Mouse (Mus musculus) CH12.LX (cell line): Measurements from ENCODE around the gene Prrxl1. TPM values are rescaled to one million over a fixed set of nuclear protein-coding genes. Genes with fewer than 3 reads are reported as not detected.

ENCODE experiments used
- DNase-seq: peaks from one replicate; pipeline ENCODE4 v3.0.0-alpha.2; 2013; ENCODE audit errors: extremely low read depth
- H3K27ac ChIP-seq: 2 replicates; pipeline ENCODE4 v1.5.1; 2012; ENCODE audit warnings: low read depth, mild to moderate bottlenecking, control low read depth, moderate library complexity; ENCODE audit not compliant: insufficient read depth
- H3K27me3 ChIP-seq: replicated peaks from 2 replicates; pipeline ENCODE3; 2012; ENCODE audit warnings: inconsistent platforms
- H3K36me3 ChIP-seq, 2 experiments: replicated peaks in 1 of 2; 2 replicates each; pipeline versions ENCODE3 to v1.6.1; 2012; ENCODE audit warnings: inconsistent platforms in 1 of 2, low read length in 1 of 2, mild to moderate bottlenecking in 1 of 2, mixed read lengths in 1 of 2, moderate library complexity in 1 of 2; ENCODE audit not compliant: control insufficient read depth in 1 of 2, insufficient read depth in 1 of 2
- H3K4me1 ChIP-seq, 2 experiments: 2 replicates each; pipeline ENCODE4 v1.6.1; 2012; ENCODE audit warnings: inconsistent platforms in 1 of 2, moderate library complexity in 1 of 2; ENCODE audit not compliant: insufficient read depth in 2 of 2, control insufficient read depth in 1 of 2
- H3K4me2 ChIP-seq: 2 replicates; pipeline ENCODE4 v1.6.1; 2012; ENCODE audit warnings: low read depth, mild to moderate bottlenecking, control low read depth; ENCODE audit not compliant: poor library complexity, insufficient read depth, severe bottlenecking
- H3K4me3 ChIP-seq, 3 experiments: fragments of 150-350 bp in 1 of 3; sonication (generic) in 1 of 3; replicated peaks in 1 of 3; 2 replicates each; pipeline versions ENCODE3 to v1.5.1; 2011 to 2012; ENCODE audit warnings: low read depth in 2 of 3, low read length in 2 of 3, mild to moderate bottlenecking in 2 of 3, moderate library complexity in 2 of 3, control low read depth in 1 of 3, improper control_type of control experiment in 1 of 3, inconsistent platforms in 1 of 3, mixed read lengths in 1 of 3; ENCODE audit not compliant: poor library complexity in 1 of 3
- H3K79me2 ChIP-seq: replicated peaks from 2 replicates; pipeline ENCODE4 v1.6.1; 2012; ENCODE audit warnings: mild to moderate bottlenecking, moderate library complexity; ENCODE audit not compliant: control insufficient read depth, poor library complexity, insufficient read depth, severe bottlenecking; ENCODE audit errors: extremely low read depth
- H3K9ac ChIP-seq: 2 replicates; pipeline ENCODE4 v1.6.1; 2012; ENCODE audit warnings: low read depth, mild to moderate bottlenecking, control low read depth, moderate library complexity; ENCODE audit not compliant: insufficient read depth
- H3K9me3 ChIP-seq: replicated peaks from 2 replicates; pipeline ENCODE3; 2012; ENCODE audit warnings: low read length, inconsistent platforms, mixed read lengths
- BHLHE40 ChIP-seq: IDR thresholded peaks from 2 replicates; pipeline ENCODE4 v1.6.1; 2011; ENCODE audit warnings: mild to moderate bottlenecking, low read depth, low read length, improper control_type of control experiment
- CHD2 ChIP-seq: IDR thresholded peaks from 2 replicates; pipeline ENCODE4 v1.6.1; 2011; ENCODE audit warnings: low read length, improper control_type of control experiment
- CTCF ChIP-seq, 2 experiments: IDR thresholded peaks in 1 of 2; conservative IDR thresholded peaks in 1 of 2; 2 replicates each; pipeline ENCODE4 v1.5.1; 2011 to 2012; ENCODE audit warnings: low read depth in 2 of 2, low read length in 2 of 2, improper control_type of control experiment in 1 of 2, inconsistent platforms in 1 of 2, mild to moderate bottlenecking in 1 of 2, moderate library complexity in 1 of 2
- E2F4 ChIP-seq: IDR thresholded peaks from 2 replicates; pipeline ENCODE4 v1.6.1; 2011; ENCODE audit warnings: low read depth, low read length, improper control_type of control experiment; ENCODE audit not compliant: insufficient replicate concordance
- ELF1 ChIP-seq: IDR thresholded peaks from 2 replicates; pipeline ENCODE4 v1.6.1; 2014; ENCODE audit warnings: low read depth, mild to moderate bottlenecking, inconsistent platforms, low read length, improper control_type of control experiment
- EP300 ChIP-seq: IDR thresholded peaks from 2 replicates; pipeline ENCODE4 v1.6.1; 2011; ENCODE audit warnings: low read length, improper control_type of control experiment
- GABPA ChIP-seq: IDR thresholded peaks from 2 replicates; pipeline ENCODE4 v1.6.1; 2012; ENCODE audit warnings: low read depth, low read length, improper control_type of control experiment, inconsistent platforms; ENCODE audit not compliant: insufficient replicate concordance
- JUND ChIP-seq: conservative IDR thresholded peaks from 2 replicates; pipeline ENCODE4 v1.6.1; 2011; ENCODE audit warnings: low read depth, low read length, improper control_type of control experiment
- KAT2A ChIP-seq: IDR thresholded peaks from 2 replicates; pipeline ENCODE4 v1.6.1; 2012; ENCODE audit warnings: low read length, improper control_type of control experiment, inconsistent platforms; ENCODE audit not compliant: insufficient replicate concordance
- MXI1 ChIP-seq: IDR thresholded peaks from 2 replicates; pipeline ENCODE4 v1.6.1; 2011; ENCODE audit warnings: mild to moderate bottlenecking, low read depth, low read length, improper control_type of control experiment
- NRF1 ChIP-seq: IDR thresholded peaks from 2 replicates; pipeline ENCODE4 v1.6.1; 2014; ENCODE audit warnings: low read depth, mild to moderate bottlenecking, inconsistent platforms, low read length, improper control_type of control experiment, moderate library complexity
- RAD21 ChIP-seq: IDR thresholded peaks from 2 replicates; pipeline ENCODE4 v1.6.1; 2011; ENCODE audit warnings: low read depth, mild to moderate bottlenecking, low read length, improper control_type of control experiment, moderate library complexity
- SIN3A ChIP-seq: IDR thresholded peaks from 2 replicates; pipeline ENCODE4 v1.6.1; 2012; ENCODE audit warnings: low read length, improper control_type of control experiment, inconsistent platforms
- ZMIZ1 ChIP-seq: IDR thresholded peaks from 2 replicates; pipeline ENCODE4 v1.6.1; 2012; ENCODE audit warnings: low read depth, mild to moderate bottlenecking, inconsistent platforms, low read length, improper control_type of control experiment
- dilution Hi-C: fragments of 300-500 bp; cut with MboI; formaldehyde crosslinking; loops from 2 replicates; pipeline ENCODE4 v1.14.3; 2020; ENCODE audit warnings: low sequenced_read_pairs; ENCODE audit not compliant: extremely low pct_unique_long_range_greater_than_20kb, extremely low pct_ligation_motif_present
- in situ Hi-C: fragments of 300-500 bp; cut with MboI; formaldehyde crosslinking; loops from 3 replicates; pipeline ENCODE4 v1.14.3; 2019; ENCODE audit warnings: low sequenced_read_pairs, low pct_ligation_motif_present, low pct_unique_long_range_greater_than_20kb, mixed read lengths
- polyA plus RNA-seq: library from polyadenylated mRNA; unstranded; fragments of >175 nt; gene quantifications from 2 replicates; pipeline ENCODE4 v1.2.1, GENCODE M21; 2012; ENCODE audit warnings: low read depth; ENCODE audit not compliant: insufficient read length
- total RNA-seq, 2 experiments: library from RNA; depleted of rRNA; stranded (reverse); fragments of 300-350 nt in 1 of 2; fragments of >200 nt in 1 of 2; gene quantifications; 2 replicates each; pipeline ENCODE4 v1.2.3; 2012 to 2014

The Prrxl1 gene
- total and polyA plus RNA-seq, 3 experiments = not detected

DNA sequence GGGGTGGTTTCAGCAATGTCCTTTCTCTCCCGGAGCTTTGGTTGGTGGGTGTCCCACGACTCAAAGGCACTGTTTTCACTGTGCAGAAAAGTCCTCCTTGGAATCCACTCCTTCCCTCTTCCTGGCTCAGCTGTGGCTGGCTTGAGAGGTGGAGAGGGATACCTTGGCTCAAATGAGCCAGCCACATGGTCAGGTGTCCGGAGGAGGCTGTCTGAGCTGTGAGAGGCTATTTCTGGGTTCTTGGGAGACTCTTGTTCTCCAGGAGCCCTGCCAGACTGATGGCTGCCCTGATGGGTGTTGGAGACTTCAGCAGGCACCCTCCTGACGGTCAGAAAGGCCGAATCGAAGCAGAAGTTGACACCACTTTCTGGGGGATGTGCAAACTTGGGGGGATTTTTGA, 63.9 kb downstream of the Prrxl1 start:
- peaks cover 2 to 5% of the 10 kb centered on the region in 2 experiments; a peak in 3 of 4 replicates for H3K4me1 ChIP-seq
- no peaks in the 10 kb centered on the region for H3K36me3 ChIP-seq
- H3K4me3 ChIP-seq = no peak overlapping the region
- no peak overlapping the region for H3K9ac ChIP-seq
- DNase-seq = no peak
- H3K9me3 ChIP-seq = no peaks in the 10 kb centered on the region
- no peaks in the 10 kb centered on the region for H3K79me2 ChIP-seq
- no peaks in the 10 kb centered on the region for H3K27me3 ChIP-seq
- in situ Hi-C loops = no loop called here
- no peak overlapping the region for H3K4me2 ChIP-seq
- dilution Hi-C loops = no loop called here
- H3K27ac ChIP-seq = no peak overlapping the region
- TF ChIP-seq RAD21 (no peak), CTCF (conservative IDR thresholded peaks at IDR 0.05 in 1 of 2, IDR thresholded peaks at IDR 0.05 in 1 of 2; ENCODE audit: low read depth in 2 of 2, low read length in 2 of 2) (no peak), KAT2A (no peak), SIN3A (no peak), ZMIZ1 (no peak), EP300 (no peak), MXI1 (no peak), NRF1 (no peak), BHLHE40 (no peak), ELF1 (no peak), GABPA (no peak), E2F4 (no peak)

- Histone ChIP-seq H3K27ac (no peak overlapping the region), H3K4me3 (no peak overlapping the region), H3K27me3 (no peaks in the 10 kb centered on the region), H3K4me2 (no peak overlapping the region), H3K9me3 (no peaks in the 10 kb centered on the region), H3K36me3 (no peaks in the 10 kb centered on the region), H3K9ac (no peak overlapping the region), H3K79me2 (no peaks in the 10 kb centered on the region), H3K4me1 (no peaks in the 10 kb centered on the region)
- in situ Hi-C loops (no loop called here), dilution Hi-C loops (no loop called here)
- no peak for TF ChIP-seq MXI1
- 0 out of 4 replicates have a peak, but pooled peaks of 1 of the 2 experiments have one; percentile 11 for TF ChIP-seq CTCF (conservative IDR thresholded peaks at IDR 0.05 in 1 of 2, IDR thresholded peaks at IDR 0.05 in 1 of 2; ENCODE audit: low read depth in 2 of 2, low read length in 2 of 2)
- DNase-seq = no peak
Measured at GRCm38 (mm10) chr14:32673178-32673577, 74.0 kb downstream of the Prrxl1 start.

- Histone ChIP-seq H3K9me3 (no peaks in the 10 kb centered on the region), H3K4me2 (no peak overlapping the region), H3K4me3 (no peak overlapping the region), H3K9ac (no peak overlapping the region), H3K79me2 (no peaks in the 10 kb centered on the region), H3K36me3 (no peaks in the 10 kb centered on the region), H3K27me3 (no peaks in the 10 kb centered on the region), H3K27ac (no peak overlapping the region), H3K4me1 (peaks cover 14 to 42% of the 10 kb centered on the region in 2 experiments)
- dilution Hi-C loops (no loop called here), in situ Hi-C loops (no loop called here)
- TF ChIP-seq CHD2 (peak; percentile 59), JUND (no peak)
- DNase-seq = no peak
Measured at GRCm38 (mm10) chr14:32678565-32678964, 79.4 kb downstream of the Prrxl1 start.
